Mouse (Mus musculus) thymus, adult 2 months (tissue): Measurements from ENCODE around the gene Olfr147.

ENCODE experiments used
- CTCF ChIP-seq: fragments of 200-500 bp; IDR thresholded peaks from 2 replicates; pipeline ENCODE4 v1.5.1; 2012; ENCODE audit warnings: mild to moderate bottlenecking, control low read depth, low read length, moderate library complexity, borderline replicate concordance; ENCODE audit not compliant: control insufficient read depth, poor library complexity, insufficient read depth; ENCODE audit errors: extremely low read depth
- POLR2A ChIP-seq: fragments of 200-500 bp; IDR thresholded peaks from 2 replicates; pipeline ENCODE4 v1.6.1; 2012; ENCODE audit warnings: mild to moderate bottlenecking, low read length, control low read depth, moderate library complexity; ENCODE audit not compliant: control insufficient read depth, poor library complexity, insufficient read depth; ENCODE audit errors: extremely low read depth

- TF ChIP-seq CTCF = no peak
- TF ChIP-seq POLR2A = no peak
These were observed at the start of gene Olfr147 for GRCm38 (mm10) chr9:38401398-38401797.
